Mouse (Mus musculus) T-helper 2 cell (primary cell): Measurements from ENCODE around the gene Celsr2.

Source experiments
- in situ Hi-C: fragments of 300-600 bp; cut with MboI, MseI; formaldehyde crosslinking; loops from one replicate; pipeline ENCODE4 v1.15.1; 2025; ENCODE audit warnings: high pct_unique_total_duplicates

The Celsr2 gene

DNA sequence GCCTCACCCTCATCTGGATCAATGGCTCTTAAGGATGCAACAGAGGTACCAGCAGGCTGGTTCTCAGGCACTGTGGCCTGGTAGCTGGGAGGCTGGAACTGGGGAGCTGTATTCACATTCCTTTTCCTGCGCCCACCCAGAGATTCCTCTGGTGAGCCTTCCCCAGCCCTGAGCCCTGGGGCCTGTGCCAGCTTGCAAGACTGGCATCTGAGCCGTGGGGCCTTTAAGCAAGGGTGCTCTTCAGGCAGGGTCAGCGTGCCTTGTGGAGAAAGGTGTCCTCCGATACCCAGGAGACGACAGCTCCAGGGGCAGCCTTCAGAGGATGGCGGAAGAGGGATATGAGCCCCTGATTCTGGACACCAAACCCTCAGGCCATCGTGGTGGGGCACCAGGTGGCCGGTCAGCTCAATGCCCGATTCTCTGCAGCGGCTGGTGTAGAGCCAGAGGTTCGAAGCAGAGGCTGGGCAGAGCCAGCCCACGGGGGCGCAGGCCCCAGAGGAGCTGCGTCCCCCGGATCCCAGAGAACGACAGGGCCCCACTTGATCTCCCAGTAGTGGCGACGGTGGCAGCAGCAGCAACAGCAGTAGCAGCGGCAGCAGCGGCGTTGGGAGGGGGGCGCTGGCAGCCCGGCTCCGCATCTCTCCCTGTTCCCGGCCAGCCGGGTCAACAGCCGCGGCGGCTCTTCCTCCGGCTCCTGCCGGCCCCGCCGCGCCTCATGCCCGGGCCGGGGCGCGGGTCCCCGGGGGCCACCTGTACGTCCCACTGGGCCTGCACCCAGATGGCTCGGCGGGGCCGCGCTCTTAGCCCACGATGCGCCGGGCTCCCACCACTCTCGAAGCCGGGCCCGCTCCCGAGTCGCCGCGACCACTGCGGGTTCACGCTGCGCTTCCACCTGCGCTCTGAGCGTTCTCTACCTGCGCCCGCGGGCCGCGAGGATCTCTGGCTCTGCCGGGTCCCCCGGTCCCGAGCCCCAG lies at the start of gene Celsr2:
TSS of gene Celsr2 (minus strand) at position 696 of the 974 bp plus-strand sequence.
- in situ Hi-C loops: no loop called here

GRCm38 (mm10) chr3:108458866-108459265 lies 43.5 kb upstream of the Celsr2 start:
- in situ Hi-C loops: no loop called here

GRCm38 (mm10) chr3:108458380-108458779 lies 43.0 kb upstream of the Celsr2 start:
- in situ Hi-C loops: no loop called here

GRCm38 (mm10) chr3:108454172-108454571 lies 38.8 kb upstream of the Celsr2 start:
- in situ Hi-C loops: no loop called here

DNA sequence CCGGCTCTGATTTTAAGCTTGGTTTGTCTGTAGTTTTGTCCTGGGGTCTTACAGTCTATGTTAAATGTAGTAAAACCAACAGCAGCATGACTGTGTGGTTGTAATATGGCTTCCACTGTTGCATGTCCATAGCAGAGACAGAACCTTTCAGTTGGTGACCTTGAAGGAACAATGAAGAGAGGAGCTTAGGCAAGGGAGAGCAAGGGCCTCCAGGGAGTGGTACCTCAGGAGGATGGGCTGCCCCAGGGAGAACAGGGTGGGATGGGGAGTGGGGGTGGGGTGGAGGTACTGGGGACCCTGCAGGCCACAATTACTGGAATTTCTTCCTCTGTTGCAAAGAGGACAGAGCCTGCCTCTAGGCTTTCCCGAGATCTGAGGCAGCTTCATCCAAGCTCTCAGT lies 36.6 kb upstream of the Celsr2 start:
- in situ Hi-C loops: no loop called here

GRCm38 (mm10) chr3:108445366-108445705 lies 30.0 kb upstream of the Celsr2 start:
- in situ Hi-C loops: loop anchor here (10.0 kb wide), 1 partner anchor 1131 kb away; no protein-coding TSS in a partner anchor

- in situ Hi-C loops: loop anchor here (10.0 kb wide), 1 partner anchor 1130 kb away; no protein-coding TSS in a partner anchor
These were observed 29.5 kb upstream of the Celsr2 start, which contains the start of gene Sars for GRCm38 (mm10) chr3:108444698-108445365. Gene Sars (minus strand): TSS chr3:108445209.

- in situ Hi-C loops: loop anchor here (10.0 kb wide), 1 partner anchor 1129 kb away; no protein-coding TSS in a partner anchor
These were observed 28.7 kb upstream of the Celsr2 start for GRCm38 (mm10) chr3:108444029-108444428.

GRCm38 (mm10) chr3:108436380-108436714 lies 21.0 kb upstream of the Celsr2 start:
- in situ Hi-C loops: no loop called here

- in situ Hi-C loops: no loop called here
These were observed 20.5 kb upstream of the Celsr2 start for GRCm38 (mm10) chr3:108435701-108436379.

DNA sequence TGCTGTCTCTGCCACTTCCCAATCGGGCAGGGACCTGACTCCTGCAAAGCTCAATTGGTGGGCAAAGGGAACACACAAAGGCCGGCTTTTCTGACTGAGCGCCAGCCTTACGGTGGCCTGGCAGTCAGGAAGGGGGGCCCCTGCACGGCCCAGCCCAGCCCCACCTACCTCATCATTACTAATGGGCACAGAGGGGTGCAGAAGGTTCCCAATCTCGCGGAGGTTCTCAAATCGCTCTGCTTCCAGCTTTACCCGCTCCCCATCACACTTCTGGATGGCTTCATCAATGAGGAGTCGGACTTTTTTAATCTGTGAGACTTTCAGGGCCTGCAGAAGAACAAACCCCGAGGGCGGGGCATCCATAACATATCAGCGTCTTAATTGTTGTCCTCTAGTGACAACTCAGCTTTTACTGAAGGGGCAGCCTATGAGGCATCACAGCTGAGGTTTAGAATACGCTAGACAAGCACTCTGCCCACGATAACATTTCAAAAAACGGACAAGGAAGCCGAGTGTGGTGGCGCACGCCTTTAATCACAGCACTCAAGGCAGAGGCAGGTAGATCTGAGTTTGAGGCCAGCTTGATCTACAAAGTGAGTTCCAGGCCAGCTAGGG lies 18.6 kb upstream of the Celsr2 start:
- in situ Hi-C loops: no loop called here

- in situ Hi-C loops: no loop called here
These were observed 18.0 kb upstream of the Celsr2 start for GRCm38 (mm10) chr3:108433188-108433880.

DNA sequence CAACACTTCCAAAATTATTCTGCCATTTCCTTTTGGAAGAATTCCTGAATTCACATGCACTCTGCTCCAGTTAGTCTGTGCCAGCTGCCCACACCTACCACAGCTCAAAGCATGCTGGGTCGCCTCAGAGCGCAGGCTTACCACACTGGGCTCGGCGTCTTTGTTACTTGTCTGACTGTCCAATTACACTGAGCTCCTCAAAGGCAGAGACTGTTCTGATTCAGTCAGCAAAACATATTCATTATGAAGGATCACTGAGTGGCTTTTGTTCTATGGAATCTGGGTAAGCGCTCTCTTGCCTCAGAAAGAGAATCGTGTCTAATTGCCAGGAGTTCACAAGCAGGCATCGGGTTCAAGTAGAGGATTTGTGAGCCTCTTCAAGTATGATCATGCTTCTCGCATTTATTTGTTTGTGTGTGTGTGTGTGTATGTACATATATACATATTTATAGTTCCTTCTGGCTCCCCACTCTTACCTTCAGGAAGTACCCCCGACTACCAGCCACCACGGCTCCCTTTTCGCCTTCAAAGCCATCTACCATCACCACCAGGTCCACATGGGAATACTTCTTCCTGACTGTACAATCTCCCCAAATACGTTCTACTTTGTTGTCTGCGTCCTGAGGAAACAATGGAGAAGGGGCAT lies 17.3 kb upstream of the Celsr2 start:
- in situ Hi-C loops: no loop called here

- in situ Hi-C loops: no loop called here
These were observed 10.3 kb upstream of the Celsr2 start for GRCm38 (mm10) chr3:108425624-108426018.

DNA sequence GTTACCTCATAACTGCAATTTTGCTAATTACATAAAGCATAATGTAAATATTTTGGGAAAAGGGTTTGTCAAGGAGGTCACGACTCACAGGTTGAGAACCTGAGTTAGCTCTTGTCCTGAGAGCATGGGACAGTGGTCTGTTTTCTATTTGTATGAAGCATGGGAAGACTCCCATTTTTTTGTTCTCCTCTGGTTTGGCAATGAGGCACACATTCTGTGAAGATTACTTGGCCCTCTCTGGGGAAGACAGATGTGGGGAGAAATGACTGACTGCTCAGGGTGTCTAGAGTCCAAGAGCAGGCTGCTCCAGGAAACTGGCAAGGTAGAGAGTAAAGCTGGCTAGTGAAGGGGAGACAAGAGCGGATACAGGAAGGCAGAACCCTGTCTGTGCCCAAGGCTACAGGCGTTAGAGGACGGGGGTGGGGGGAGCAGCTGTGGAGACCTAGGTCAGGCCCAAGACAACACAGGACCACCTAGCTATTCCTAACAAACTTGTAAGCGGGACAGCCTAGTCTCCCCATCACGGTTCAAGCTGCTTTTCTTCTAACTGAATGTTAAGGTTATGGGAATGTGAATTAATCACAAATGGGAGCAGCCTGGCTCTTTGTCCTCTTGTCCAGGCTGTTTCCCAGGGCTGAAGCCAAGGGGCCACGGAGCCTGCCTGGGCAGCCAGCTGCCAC lies 9.7 kb upstream of the Celsr2 start:
- in situ Hi-C loops: no loop called here

DNA sequence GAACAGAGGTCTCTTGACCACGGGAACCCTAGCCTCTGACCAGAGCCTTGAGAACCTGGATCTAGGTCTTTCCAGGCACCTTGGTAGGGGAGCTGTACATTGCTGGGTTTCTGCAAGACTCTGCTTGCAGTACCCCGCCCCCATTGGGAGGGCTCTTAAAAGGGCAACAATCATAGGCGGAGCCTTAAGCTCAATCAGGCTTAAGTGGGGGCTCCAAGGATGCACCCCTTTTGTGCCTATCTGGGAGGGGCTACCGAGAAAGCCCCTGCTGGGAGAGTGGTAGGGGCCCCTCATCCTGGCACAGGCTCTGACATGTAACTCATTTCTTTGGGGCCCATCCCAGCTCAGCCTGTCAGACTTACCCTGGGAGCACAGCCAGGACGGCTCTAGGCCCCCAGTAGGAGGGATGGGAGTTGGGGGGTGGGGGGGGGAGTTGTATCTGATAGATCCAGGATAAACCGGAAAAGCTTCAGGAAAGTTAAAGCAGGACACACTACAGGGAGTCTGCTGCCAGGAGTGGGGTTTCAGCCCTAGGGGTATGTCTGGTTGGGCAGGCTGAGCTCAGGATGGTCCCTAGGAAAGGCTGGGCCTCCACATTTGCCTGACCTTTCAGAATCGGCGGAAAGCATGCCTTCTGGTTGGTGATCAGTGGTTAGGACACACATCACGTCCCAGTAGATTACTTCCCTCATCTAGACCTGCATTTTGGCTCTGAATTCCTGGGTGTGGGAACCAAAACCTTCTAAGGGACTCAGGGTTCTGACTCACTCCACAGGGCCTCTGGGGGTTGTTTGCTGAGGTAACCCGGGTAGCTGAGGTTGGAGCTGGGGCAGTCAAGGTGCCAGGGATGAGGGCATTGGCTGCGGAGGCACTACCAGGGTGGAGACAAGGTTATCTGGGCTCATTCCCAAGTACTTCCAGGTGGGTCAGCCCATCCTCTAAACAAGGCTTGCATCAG lies 8.8 kb upstream of the Celsr2 start:
- in situ Hi-C loops: no loop called here

DNA sequence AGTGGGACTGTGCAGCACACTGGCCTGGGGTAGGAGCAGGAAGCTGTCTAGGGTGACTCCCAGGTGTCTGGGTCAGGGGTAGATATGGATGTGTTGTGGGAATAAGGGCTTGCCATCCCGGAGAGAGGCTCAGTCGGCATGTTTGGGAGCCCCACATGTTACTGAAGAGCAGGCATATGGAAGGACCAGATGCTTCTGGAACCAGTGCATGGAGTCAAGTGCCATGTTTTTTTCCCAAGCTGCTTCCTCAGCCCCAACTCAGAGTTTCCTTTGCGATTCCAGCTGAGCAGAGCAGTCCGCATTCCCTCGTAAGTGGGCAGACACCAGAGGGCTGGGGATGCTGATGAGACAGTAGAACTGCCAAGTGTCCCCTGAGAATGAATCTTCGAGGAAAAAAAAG lies 7.7 kb upstream of the Celsr2 start:
- in situ Hi-C loops: no loop called here

GRCm38 (mm10) chr3:108415831-108416223 lies 475 bp upstream of the Celsr2 start:
- in situ Hi-C loops: no loop called here
